9 mouse cellular contexts compared by ENCODE assay signal in the genomic region with DNA sequence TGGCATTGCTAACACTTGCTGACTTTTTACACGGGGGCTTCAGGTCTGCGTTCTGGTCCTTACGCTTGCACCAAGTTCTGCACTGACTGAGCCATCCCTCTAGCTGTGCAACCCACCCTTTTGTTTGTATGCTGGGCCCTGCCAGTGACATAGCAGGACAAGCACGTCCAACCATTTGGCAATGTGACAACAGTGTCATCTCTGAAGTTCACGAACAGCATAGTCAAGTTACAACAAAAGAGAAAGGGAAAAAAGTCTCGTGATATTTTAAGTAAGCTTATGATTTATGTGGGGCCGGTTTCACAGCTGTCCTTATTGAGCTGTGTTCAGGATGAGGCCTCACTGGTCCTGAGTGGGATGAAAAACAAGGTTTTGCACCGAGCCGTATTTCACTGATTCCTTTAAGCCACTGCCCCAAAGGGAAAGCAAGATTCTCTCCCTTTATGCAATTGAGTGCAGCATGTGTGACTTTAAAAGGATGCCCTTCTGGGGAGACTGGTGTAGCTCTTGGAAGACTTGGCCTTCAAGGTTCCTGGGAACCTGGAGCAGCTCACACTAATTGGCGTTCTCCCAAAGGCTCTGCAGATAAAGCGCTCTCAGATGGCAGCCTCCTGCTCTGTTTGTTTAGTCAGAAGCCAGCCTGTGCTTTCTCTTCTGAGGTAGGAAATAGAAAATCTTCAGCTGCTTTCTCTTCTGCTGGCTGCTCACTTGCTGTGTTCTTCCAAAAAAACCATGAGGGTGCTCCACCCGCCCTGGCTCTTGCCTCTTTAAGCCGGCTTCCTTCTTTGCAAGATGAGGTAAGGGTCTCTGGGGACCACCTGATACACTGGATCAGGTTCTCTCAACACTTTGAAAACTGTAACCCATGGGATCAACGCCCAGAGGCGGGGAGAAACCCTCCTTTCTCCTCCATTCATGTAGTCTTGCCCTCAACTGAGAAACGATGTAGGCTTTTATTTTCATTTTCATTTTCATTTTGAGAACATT. TPM values are rescaled to one million over a fixed set of nuclear protein-coding genes. Genes with fewer than 3 reads are reported as not detected.
DNase-seq lines count a peak whose midpoint lies in the region; ATAC-seq and TF ChIP-seq lines count a peak whose summit lies in the region.
"Had no signal": no experiment of that assay in that cellular context is flagged by ENCODE, and none has a peak within 500 bp of the region (broad histone marks: within the 10 kb centered on the region; RNA-seq: fewer than 3 reads in every experiment).

No protein-coding gene starts in this region.

- TF ChIP-seq CTCF in intestine, postnatal 0 days (IDR thresholded peaks at IDR 0.05; ENCODE audit: low read depth): no peak

- H3K27me3 ChIP-seq in neural tube, embryonic 13.5 days: no peaks in the 10 kb centered on the region
- no peaks in the 10 kb centered on the region for H3K27me3 ChIP-seq in intestine, postnatal 0 days (replicated peaks; ENCODE audit: control insufficient read depth, insufficient read depth, low read length)
- H3K27me3 ChIP-seq: neural tube, embryonic 12.5 days had no signal

- H3K4me2 ChIP-seq in neural tube, embryonic 13.5 days: no peak overlapping the region
- peak overlapping the region; percentile 52 for H3K4me2 ChIP-seq in intestine, postnatal 0 days (replicated peaks; ENCODE audit: low read depth)
- H3K4me2 ChIP-seq: neural tube, embryonic 12.5 days had no signal

- no peak overlapping the region for H3K9ac ChIP-seq in neural tube, embryonic 13.5 days
- H3K9ac ChIP-seq in intestine, postnatal 0 days (ENCODE audit: low read depth, low read length): no peak overlapping the region
- H3K9ac ChIP-seq: neural tube, embryonic 12.5 days had no signal

- intact Hi-C loops in gastrocnemius, postnatal 14 days (cut with DNase I; ENCODE audit: low total_unique reads): no loop called here

- no peak for ATAC-seq in neural tube, embryonic 13.5 days (ENCODE audit: low read depth)
- no peak; the same call in 1 of the 2 replicates for ATAC-seq in intestine, postnatal 0 days
- ATAC-seq in megakaryocyte progenitor cell, adult 5-6 weeks (replicated peaks; ENCODE audit: poor library complexity): peak; percentile 39; the same call in 1 of the 2 replicates

- peak overlapping the region; percentile 55 for H3K27ac ChIP-seq in neural tube, embryonic 13.5 days (replicated peaks)
- H3K27ac ChIP-seq in intestine, postnatal 0 days (ENCODE audit: low read depth, low read length): peak overlapping the region; percentile 42; the same call in 1 of the 2 replicates
- H3K27ac ChIP-seq: neural tube, embryonic 12.5 days had no signal

- H3K9me3 ChIP-seq in neural tube, embryonic 13.5 days: no peaks in the 10 kb centered on the region
- no peaks in the 10 kb centered on the region for H3K9me3 ChIP-seq in intestine, postnatal 0 days (ENCODE audit: control insufficient read depth)
- H3K9me3 ChIP-seq: neural tube, embryonic 12.5 days had no signal

- no peak overlapping the region for H3K4me3 ChIP-seq in neural tube, embryonic 13.5 days
- H3K4me3 ChIP-seq in intestine, postnatal 0 days (ENCODE audit: low read depth, low read length): no peak overlapping the region; the same call in 1 of the 2 replicates
- H3K4me3 ChIP-seq: neural tube, embryonic 12.5 days had no signal

- H3K36me3 ChIP-seq in neural tube, embryonic 13.5 days: no peaks in the 10 kb centered on the region
- H3K36me3 ChIP-seq in intestine, postnatal 0 days (ENCODE audit: control insufficient read depth, insufficient read depth): no peaks in the 10 kb centered on the region
- H3K36me3 ChIP-seq: neural tube, embryonic 12.5 days had no signal

- DNase-seq in adrenal gland, adult (ENCODE audit: inconsistent age in 2 of 2, low spot score in 1 of 2): peak; percentile 69 to 86
- no peak for DNase-seq in adrenal gland, postnatal 4 days (ENCODE audit: low spot score in 2 of 2)
- no peak for DNase-seq in neural tube, embryonic 10.5 days (ENCODE audit: extremely low spot score, low spot score)
- DNase-seq in gastrocnemius, postnatal 14 days: peak; percentile 26
- DNase-seq in thymus, adult 18-20 months: no peak

- H3K4me1 ChIP-seq in neural tube, embryonic 13.5 days (replicated peaks): peaks cover 39% of the 10 kb centered on the region
- H3K4me1 ChIP-seq in intestine, postnatal 0 days (replicated peaks; ENCODE audit: control insufficient read depth, insufficient read depth, low read length): 0 out of 2 replicates have a peak, but pooled peaks cover 9% of the 10 kb centered on the region
- H3K4me1 ChIP-seq: neural tube, embryonic 12.5 days had no signal

- 73% methylated on average over 16 of the region's 16 CpGs for WGBS in neural tube, embryonic 13.5 days
- WGBS in intestine, postnatal 0 days: 45% methylated on average over 16 of the region's 16 CpGs

RNA-seq across cellular contexts. Expression of a gene that starts 34.5 kb away (rescaled TPM):
- total RNA-seq in adrenal gland, postnatal 4 days (2021): under 1 TPM; 0.68 to 0.92 TPM
- polyA plus RNA-seq in neural tube, embryonic 13.5 days (2015; fragmentation: Nextera tagmentation; extraction: Ambion mirVana): 6.7 and 6.9 TPM in 2 replicates
- not detected for total RNA-seq in gastrocnemius, postnatal 14 days (2021)
- 0.77 and 1.5 TPM in 2 replicates for polyA plus RNA-seq in intestine, postnatal 0 days (2015; fragmentation: Nextera tagmentation; extraction: Ambion mirVana)
- total RNA-seq in megakaryocyte progenitor cell, adult 5-6 weeks (2015): 0.12 TPM in 1 of 2 replicates, not detected in the other
- not detected in 2 replicates for total RNA-seq in megakaryocyte progenitor cell, adult 5-6 weeks (2017)

RNA-seq across cellular contexts. Expression of a gene that starts 35.3 kb away (rescaled TPM):
- total RNA-seq in adrenal gland, postnatal 4 days (2021): 10 to 100 TPM; 10.8 to 13.4 TPM
- polyA plus RNA-seq in neural tube, embryonic 13.5 days (2015; fragmentation: Nextera tagmentation; extraction: Ambion mirVana): 15.3 and 16.3 TPM in 2 replicates
- total RNA-seq in gastrocnemius, postnatal 14 days (2021): 1 to 10 TPM; 1.5 to 1.8 TPM
- polyA plus RNA-seq in intestine, postnatal 0 days (2015; fragmentation: Nextera tagmentation; extraction: Ambion mirVana): 1.7 TPM in 2 replicates
- 0.34 and 0.42 TPM in 2 replicates for total RNA-seq in megakaryocyte progenitor cell, adult 5-6 weeks (2015)
- 0.71 and 1.3 TPM in 2 replicates for total RNA-seq in megakaryocyte progenitor cell, adult 5-6 weeks (2017)

Comparison
In these comparisons a context has a peak if more than half of its experiments do, and no peak if none do; other contexts are left out.
1. DNase-seq: peak in adrenal gland, adult (2 of 2) and gastrocnemius, postnatal 14 days (single experiment); none in adrenal gland, postnatal 4 days (0 of 2), neural tube, embryonic 10.5 days (single experiment) and thymus, adult 18-20 months (0 of 2).
2. RNA of a gene that starts 35.3 kb away (total RNA-seq): 10.8 to 13.4 TPM in adrenal gland, postnatal 4 days; 1.5 to 1.8 TPM in gastrocnemius, postnatal 14 days and 0.34 to 1.3 TPM in megakaryocyte progenitor cell, adult 5-6 weeks; every median in the first group is over 4 times any median in the second.